Mouse (Mus musculus): ENCODE results near the gene Gm39566. TPM values are rescaled to one million over a fixed set of nuclear protein-coding genes. Genes with fewer than 3 reads are reported as not detected.

Gene Gm39566
- polyA plus RNA-seq, 1 experiment from 2014 or later = not detected

DNA sequence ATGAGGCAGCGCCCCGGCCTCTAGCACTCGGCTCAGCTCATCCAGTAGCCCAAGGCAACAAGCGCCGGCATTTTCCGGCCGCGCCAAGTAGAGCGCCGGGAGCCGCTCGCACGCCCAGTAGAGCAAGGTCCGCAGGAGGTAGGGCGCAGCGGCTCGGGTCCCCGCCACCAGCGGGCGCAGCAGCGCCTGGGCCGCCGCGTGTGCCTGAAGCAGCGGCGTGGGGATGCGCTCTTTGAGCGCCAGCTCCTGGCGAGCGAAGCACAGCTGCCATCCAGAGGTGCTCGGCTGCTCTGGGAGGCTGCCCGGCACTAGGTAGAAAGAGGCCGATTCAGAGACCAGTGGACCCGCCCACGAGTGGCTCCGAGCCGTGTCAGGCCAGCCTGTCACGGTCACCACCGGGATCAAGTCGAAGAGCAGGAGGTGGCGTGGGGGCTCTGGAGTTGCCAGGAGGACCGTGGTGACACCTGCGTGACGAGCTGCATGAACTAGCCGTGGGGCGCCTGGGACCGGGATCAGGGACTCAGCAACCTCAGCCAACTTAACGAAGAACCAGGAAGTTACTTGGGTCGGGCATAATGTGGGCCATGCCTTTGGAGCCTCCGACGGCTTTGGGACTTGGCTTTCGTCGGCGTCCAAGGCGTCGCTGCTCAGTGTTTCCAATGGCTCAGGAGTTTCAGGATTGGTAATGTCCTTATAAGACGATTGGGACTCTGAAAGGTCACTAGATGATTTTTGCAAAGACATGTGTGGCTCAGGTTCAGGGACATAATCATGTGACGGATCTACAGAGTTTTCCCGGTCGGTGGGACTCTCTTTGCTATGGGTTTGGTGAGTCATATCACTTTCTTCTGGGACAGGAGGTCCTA lies 11.1 kb downstream of the Gm39566 start:
- H3K36me3 ChIP-seq (ENCODE audit: control insufficient read depth, insufficient read depth) = no peaks in the 10 kb centered on the region
- peak; percentile 71 for ATAC-seq (replicated peaks; ENCODE audit: extremely low read depth, insufficient read depth, low FRiP score)
- H3K4me3 ChIP-seq (ENCODE audit: low read length) = peak overlapping the region; percentile 74
- WGBS = 2% methylated on average over 60 of the region's 60 CpGs
- H3K9ac ChIP-seq (ENCODE audit: low read length) = peak overlapping the region; percentile 80
- 0 out of 2 replicates have a peak overlapping the region, but pooled peaks have one; percentile 37 for H3K27ac ChIP-seq (ENCODE audit: low read length)
- peaks cover 50% of the 10 kb centered on the region for H3K4me1 ChIP-seq (ENCODE audit: control insufficient read depth, insufficient read depth, low read length)
- H3K4me2 ChIP-seq (ENCODE audit: low read depth, low read length) = peak overlapping the region; percentile 99
- peaks cover 5% of the 10 kb centered on the region; the same call in 1 of the 2 replicates for H3K9me3 ChIP-seq (replicated peaks; ENCODE audit: control insufficient read depth, low read length)
- peaks cover 14% of the 10 kb centered on the region for H3K27me3 ChIP-seq (ENCODE audit: control insufficient read depth, insufficient read depth, low read length)

DNA sequence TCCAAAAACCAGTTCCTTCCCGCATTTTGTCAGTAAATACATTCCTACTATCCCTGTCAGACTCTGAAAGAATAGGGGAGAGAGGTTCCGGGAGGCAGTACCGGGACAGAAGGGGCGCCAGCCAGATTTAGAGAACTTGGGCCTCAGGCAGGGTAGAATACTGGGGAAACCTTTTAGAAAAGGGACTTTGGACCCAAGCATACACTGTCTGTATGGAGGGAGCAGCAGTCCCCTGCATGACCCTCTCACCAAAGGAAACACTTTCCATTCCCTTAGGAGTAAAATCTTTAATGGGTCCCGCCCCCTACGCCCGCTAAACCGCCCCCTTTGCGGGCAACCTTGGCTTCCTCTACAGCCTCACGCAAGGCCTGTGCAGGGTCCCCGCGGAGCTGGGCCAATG lies 11.8 kb downstream of the Gm39566 start:
- peaks cover 50% of the 10 kb centered on the region for H3K4me1 ChIP-seq (ENCODE audit: control insufficient read depth, insufficient read depth, low read length)
- 0 out of 2 replicates have a peak overlapping the region, but pooled peaks have one; percentile 37 for H3K27ac ChIP-seq (ENCODE audit: low read length)

DNA sequence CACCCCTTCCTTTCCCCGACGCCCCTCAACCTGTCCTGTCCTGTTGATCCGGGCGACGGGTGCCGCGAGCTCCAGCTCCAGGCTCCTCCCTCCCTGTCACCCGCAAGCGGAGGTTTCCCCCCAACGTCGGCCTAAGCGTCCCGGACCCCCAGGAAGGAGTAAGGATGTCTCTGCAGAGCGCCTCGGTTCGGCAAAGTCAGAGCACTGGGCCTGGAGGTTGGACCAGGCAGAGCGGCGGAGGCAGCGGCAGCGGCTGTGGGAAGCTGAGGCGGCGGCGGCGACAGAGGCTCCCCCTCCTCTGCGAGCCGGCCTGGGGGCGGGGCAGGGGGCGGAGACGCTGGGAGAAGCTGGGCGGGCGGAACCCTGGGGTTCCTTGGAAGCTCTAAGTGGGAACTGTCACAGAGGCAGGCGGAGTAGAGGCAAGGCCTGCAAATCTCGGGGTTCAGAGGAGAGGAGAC lies 12.4 kb downstream of the Gm39566 start:
- peaks cover 14% of the 10 kb centered on the region for H3K27me3 ChIP-seq (ENCODE audit: control insufficient read depth, insufficient read depth, low read length)
- peaks cover 50% of the 10 kb centered on the region for H3K4me1 ChIP-seq (ENCODE audit: control insufficient read depth, insufficient read depth, low read length)
- H3K36me3 ChIP-seq (ENCODE audit: control insufficient read depth, insufficient read depth) = no peaks in the 10 kb centered on the region
- peaks cover 5% of the 10 kb centered on the region; the same call in 1 of the 2 replicates for H3K9me3 ChIP-seq (replicated peaks; ENCODE audit: control insufficient read depth, low read length)
- H3K4me2 ChIP-seq (ENCODE audit: low read depth, low read length) = peak overlapping the region; percentile 99
- WGBS = under 1% methylated on average over 33 of the region's 33 CpGs
- no peak; the same call in 1 of the 2 replicates for ATAC-seq (replicated peaks; ENCODE audit: extremely low read depth, insufficient read depth, low FRiP score)
- peak overlapping the region; percentile 74 for H3K4me3 ChIP-seq (ENCODE audit: low read length)
- peak overlapping the region; percentile 80 for H3K9ac ChIP-seq (ENCODE audit: low read length)
- peak overlapping the region; percentile 52; the same call in 1 of the 2 replicates for H3K27ac ChIP-seq (ENCODE audit: low read length)

More for the DNA sequence above, 11.8 kb downstream of the Gm39566 start:
- ATAC-seq (replicated peaks; ENCODE audit: extremely low read depth, insufficient read depth, low FRiP score) = peak; percentile 7; the same call in 1 of the 2 replicates
- peak overlapping the region; percentile 74 for H3K4me3 ChIP-seq (ENCODE audit: low read length)
- peak overlapping the region; percentile 99 for H3K4me2 ChIP-seq (ENCODE audit: low read depth, low read length)
- peaks cover 5% of the 10 kb centered on the region; the same call in 1 of the 2 replicates for H3K9me3 ChIP-seq (replicated peaks; ENCODE audit: control insufficient read depth, low read length)
- WGBS = 2% methylated on average over 12 of the region's 12 CpGs
- H3K27me3 ChIP-seq (ENCODE audit: control insufficient read depth, insufficient read depth, low read length) = peaks cover 14% of the 10 kb centered on the region
- no peaks in the 10 kb centered on the region for H3K36me3 ChIP-seq (ENCODE audit: control insufficient read depth, insufficient read depth)
- H3K9ac ChIP-seq (ENCODE audit: low read length) = peak overlapping the region; percentile 80

DNA sequence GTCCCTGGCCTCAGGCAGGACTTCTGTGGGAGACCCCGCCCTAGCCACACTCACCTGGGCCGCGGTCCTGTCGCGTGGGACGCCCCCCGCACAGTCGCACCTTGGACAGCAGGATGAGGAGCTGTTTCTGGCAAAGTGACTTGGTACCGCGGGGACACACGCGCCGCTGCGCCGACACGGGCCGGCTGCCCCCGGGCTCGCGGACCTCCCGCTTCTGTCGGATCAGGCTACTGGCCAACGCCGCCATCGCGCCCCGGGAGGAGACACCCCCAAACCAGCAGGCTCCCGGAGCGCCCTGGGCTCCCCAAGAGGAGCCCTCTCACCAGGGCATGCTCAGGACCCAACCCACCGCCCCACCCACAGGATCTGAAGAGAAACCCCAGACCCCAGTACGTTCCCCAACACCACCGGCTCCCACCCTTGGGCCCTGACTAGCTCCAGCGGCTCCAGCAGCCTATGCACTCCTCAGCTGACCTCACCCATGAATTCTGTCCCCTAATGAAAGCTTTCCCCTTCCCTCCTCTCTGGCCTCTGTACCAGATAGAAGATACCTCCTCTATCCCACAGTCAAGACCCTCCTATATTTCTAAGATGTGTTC lies 13.6 kb downstream of the Gm39566 start, which contains the start of gene Fgf11:
Gene Fgf11 (minus strand): TSS at position 479 of the 599 bp plus-strand sequence.
- ATAC-seq (replicated peaks; ENCODE audit: extremely low read depth, insufficient read depth, low FRiP score) = no peak
- Histone ChIP-seq H3K4me3 (ENCODE audit: low read length) (peak within 1 kb of the TSS; percentile 74), H3K36me3 (ENCODE audit: control insufficient read depth, insufficient read depth) (no peaks in the 10 kb centered on the region), H3K4me2 (ENCODE audit: low read depth, low read length) (peak within 1 kb of the TSS; percentile 99), H3K9me3 (replicated peaks; ENCODE audit: control insufficient read depth, low read length) (peaks cover 3% of the 10 kb centered on the region; the same call in 1 of the 2 replicates), H3K27ac (ENCODE audit: low read length) (peak within 1 kb of the TSS; percentile 52), H3K4me1 (ENCODE audit: control insufficient read depth, insufficient read depth, low read length) (peaks cover 50% of the 10 kb centered on the region), H3K27me3 (ENCODE audit: control insufficient read depth, insufficient read depth, low read length) (peaks cover 14% of the 10 kb centered on the region), H3K9ac (ENCODE audit: low read length) (peak within 1 kb of the TSS; percentile 80)
- WGBS = 3% methylated on average over 33 of the region's 33 CpGs

DNA sequence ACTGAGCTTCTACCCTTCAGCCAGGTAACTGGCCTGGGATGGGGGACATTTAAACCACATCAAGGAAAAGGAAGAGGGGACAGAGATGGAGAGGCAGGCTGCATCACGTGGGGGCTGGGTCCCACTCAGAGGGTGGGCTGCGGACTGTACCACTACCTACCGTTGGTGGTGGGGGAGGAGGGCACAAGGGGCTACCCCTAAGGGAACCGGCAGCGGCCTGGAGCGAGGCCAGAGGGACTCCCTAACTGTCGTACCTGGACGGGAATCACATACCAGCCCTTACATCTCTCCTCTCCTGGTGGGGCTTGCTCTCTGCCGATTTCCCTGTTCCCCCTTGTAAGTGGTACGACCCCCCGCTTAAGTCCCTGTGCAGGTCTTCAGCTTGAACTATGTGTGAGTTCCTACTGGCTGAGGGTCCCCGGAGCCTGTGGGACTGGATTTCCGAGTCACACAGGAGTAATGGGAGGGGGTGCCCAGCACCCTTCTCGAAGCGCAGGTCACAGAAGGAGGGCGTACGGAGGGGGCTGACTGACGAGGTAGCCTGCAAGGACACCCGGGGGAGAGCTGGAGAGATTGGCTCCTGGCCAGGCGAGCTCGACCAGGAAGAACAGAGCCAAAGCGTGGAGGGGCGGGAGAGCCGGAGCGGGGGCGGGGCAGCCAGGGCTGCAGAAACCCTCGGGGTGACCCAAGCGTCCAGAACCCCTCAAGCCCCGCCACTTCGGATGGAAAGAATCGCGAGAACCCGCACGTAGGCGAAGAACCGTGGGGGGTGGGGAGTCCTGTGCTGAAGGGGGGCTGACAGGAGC lies 14.5 kb downstream of the Gm39566 start:
- WGBS = under 1% methylated on average over 36 of the region's 36 CpGs
- H3K9me3 ChIP-seq (replicated peaks; ENCODE audit: control insufficient read depth, low read length) = no peaks in the 10 kb centered on the region
- peaks cover 7% of the 10 kb centered on the region for H3K27me3 ChIP-seq (ENCODE audit: control insufficient read depth, insufficient read depth, low read length)
- peak; percentile 10 for ATAC-seq (replicated peaks; ENCODE audit: extremely low read depth, insufficient read depth, low FRiP score)
- peak overlapping the region; percentile 99 for H3K4me2 ChIP-seq (ENCODE audit: low read depth, low read length)
- no peaks in the 10 kb centered on the region for H3K36me3 ChIP-seq (ENCODE audit: control insufficient read depth, insufficient read depth)
- H3K4me3 ChIP-seq (ENCODE audit: low read length) = peak overlapping the region; percentile 74
- H3K9ac ChIP-seq (ENCODE audit: low read length) = peak overlapping the region; percentile 59
- peaks cover 50% of the 10 kb centered on the region for H3K4me1 ChIP-seq (ENCODE audit: control insufficient read depth, insufficient read depth, low read length)
- peak overlapping the region; percentile 40 for H3K27ac ChIP-seq (ENCODE audit: low read length)

DNA sequence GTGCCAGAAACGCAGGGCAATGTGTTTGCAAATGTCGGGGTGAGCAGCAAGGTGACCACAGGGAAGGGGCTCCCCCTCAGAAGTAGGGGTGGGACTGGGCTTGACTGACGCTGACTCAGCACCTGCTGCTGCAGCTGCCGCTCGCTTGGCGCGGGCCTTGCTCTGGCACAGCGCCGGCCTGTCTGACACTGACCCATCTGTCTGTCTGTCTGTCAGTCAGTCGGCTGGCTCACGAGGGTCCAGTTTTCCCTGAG lies 15.0 kb downstream of the Gm39566 start:
- WGBS = 1% methylated on average over 11 of the region's 11 CpGs
- Histone ChIP-seq H3K4me3 (ENCODE audit: low read length) (peak overlapping the region; percentile 74), H3K27ac (ENCODE audit: low read length) (peak overlapping the region; percentile 3; the same call in 1 of the 2 replicates), H3K9ac (ENCODE audit: low read length) (peak overlapping the region; percentile 59), H3K9me3 (replicated peaks; ENCODE audit: control insufficient read depth, low read length) (no peaks in the 10 kb centered on the region), H3K4me1 (ENCODE audit: control insufficient read depth, insufficient read depth, low read length) (peaks cover 50% of the 10 kb centered on the region), H3K36me3 (ENCODE audit: control insufficient read depth, insufficient read depth) (no peaks in the 10 kb centered on the region), H3K4me2 (ENCODE audit: low read depth, low read length) (peak overlapping the region; percentile 99), H3K27me3 (ENCODE audit: control insufficient read depth, insufficient read depth, low read length) (peaks cover 6% of the 10 kb centered on the region)
- no peak for ATAC-seq (replicated peaks; ENCODE audit: extremely low read depth, insufficient read depth, low FRiP score)

DNA sequence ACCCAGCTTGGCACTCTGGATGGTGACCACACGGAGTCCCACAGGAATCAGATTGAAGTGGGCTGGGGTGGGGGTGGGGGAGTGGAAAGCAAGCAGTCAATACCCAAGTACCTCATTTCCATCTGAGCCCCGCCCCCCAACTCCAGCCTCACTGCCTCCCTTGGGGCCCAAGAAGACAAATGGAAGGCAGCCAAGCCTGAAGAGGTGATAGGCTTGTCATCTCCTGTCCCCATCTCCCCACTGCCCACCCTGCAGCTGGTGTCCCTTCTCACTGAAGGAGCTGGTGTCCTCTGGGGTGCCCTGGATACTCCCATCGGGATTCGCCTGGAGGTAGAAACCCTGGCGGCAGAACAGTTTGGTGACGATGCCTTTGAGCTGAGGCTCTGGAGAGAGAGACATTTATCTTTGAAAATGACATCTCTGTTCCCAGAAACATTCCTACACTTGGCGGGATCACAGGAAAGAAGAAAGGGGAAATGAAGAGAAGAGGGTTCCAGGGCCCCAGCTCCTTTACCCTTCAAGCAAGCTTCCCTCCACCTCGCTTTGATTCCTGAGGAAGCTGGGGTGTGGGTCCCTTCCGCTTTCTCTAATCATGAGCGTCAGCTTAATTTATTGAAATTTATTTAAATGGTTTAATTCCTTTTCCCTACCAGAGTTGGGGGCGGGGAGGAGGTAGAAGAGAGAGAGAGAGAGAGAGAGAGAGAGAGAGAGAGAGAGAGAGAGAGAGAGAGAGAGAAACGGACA lies 15.5 kb downstream of the Gm39566 start:
- Histone ChIP-seq H3K27me3 (ENCODE audit: control insufficient read depth, insufficient read depth, low read length) (peaks cover 4% of the 10 kb centered on the region), H3K9ac (ENCODE audit: low read length) (no peak overlapping the region), H3K27ac (ENCODE audit: low read length) (peak overlapping the region; percentile 11; the same call in 1 of the 2 replicates), H3K4me2 (ENCODE audit: low read depth, low read length) (peak overlapping the region; percentile 99), H3K4me3 (ENCODE audit: low read length) (no peak overlapping the region), H3K36me3 (ENCODE audit: control insufficient read depth, insufficient read depth) (no peaks in the 10 kb centered on the region), H3K4me1 (ENCODE audit: control insufficient read depth, insufficient read depth, low read length) (peaks cover 50% of the 10 kb centered on the region), H3K9me3 (replicated peaks; ENCODE audit: control insufficient read depth, low read length) (no peaks in the 10 kb centered on the region)
- WGBS = 27% methylated on average over 12 of the region's 12 CpGs
- no peak for ATAC-seq (replicated peaks; ENCODE audit: extremely low read depth, insufficient read depth, low FRiP score)

DNA sequence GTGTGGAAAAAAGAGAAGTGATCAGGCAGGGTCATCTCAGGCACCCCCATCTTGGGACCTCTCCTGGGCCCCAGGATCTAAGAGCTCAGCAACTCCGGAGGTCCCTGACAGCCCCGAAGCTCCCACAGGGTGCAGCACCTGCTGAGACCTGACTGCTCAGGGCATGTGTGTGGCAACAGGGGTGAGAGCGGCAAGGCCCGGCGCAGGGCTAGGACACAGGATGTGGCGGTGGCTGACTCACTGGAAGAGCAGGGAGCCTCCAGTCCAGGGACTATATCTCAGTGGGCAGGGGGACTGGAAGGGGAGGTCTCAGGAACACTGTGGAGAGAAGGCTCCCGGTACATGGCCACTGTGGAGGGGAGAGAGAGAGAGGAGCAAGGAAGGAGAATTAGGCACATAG lies 17.2 kb downstream of the Gm39566 start:
- Histone ChIP-seq H3K36me3 (ENCODE audit: control insufficient read depth, insufficient read depth) (no peaks in the 10 kb centered on the region), H3K27ac (ENCODE audit: low read length) (no peak overlapping the region), H3K4me3 (ENCODE audit: low read length) (no peak overlapping the region), H3K9me3 (replicated peaks; ENCODE audit: control insufficient read depth, low read length) (no peaks in the 10 kb centered on the region), H3K27me3 (ENCODE audit: control insufficient read depth, insufficient read depth, low read length) (0 out of 2 replicates have a peak, but pooled peaks cover 2% of the 10 kb centered on the region), H3K4me2 (ENCODE audit: low read depth, low read length) (no peak overlapping the region), H3K4me1 (ENCODE audit: control insufficient read depth, insufficient read depth, low read length) (peaks cover 36% of the 10 kb centered on the region), H3K9ac (ENCODE audit: low read length) (no peak overlapping the region)
- 67% methylated on average over 7 of the region's 7 CpGs for WGBS
- ATAC-seq (replicated peaks; ENCODE audit: extremely low read depth, insufficient read depth, low FRiP score) = no peak
